Mouse (Mus musculus): ENCODE data around the gene Olfr328.
"Not testable (repeated sequence)": the region's sequence is repeated elsewhere in the genome, so short reads cannot be mapped to it uniquely, and the experiment has no call there.

The Olfr328 gene

GRCm38 (mm10) chr11:58555536-58555935 is at the start of gene Olfr328:
Olfr328 (minus strand) TSS chr11:58555636.
- DNase-seq (ENCODE audit: low read depth, low spot score): no peak

- DNase-seq (ENCODE audit: low read depth, low spot score): no peak
Measured at GRCm38 (mm10) chr11:58605228-58605627, 49.8 kb upstream of the Olfr328 start.

- no peak for DNase-seq (ENCODE audit: low read depth, low spot score)
Measured at GRCm38 (mm10) chr11:58604688-58605087, 49.3 kb upstream of the Olfr328 start.

- DNase-seq (ENCODE audit: low read depth, low spot score): no peak
Measured at GRCm38 (mm10) chr11:58602800-58603560, 47.5 kb upstream of the Olfr328 start.

GRCm38 (mm10) chr11:58602062-58602461 is 46.6 kb upstream of the Olfr328 start:
- no peak for DNase-seq (ENCODE audit: low read depth, low spot score)

GRCm38 (mm10) chr11:58597837-58598236 is 42.4 kb upstream of the Olfr328 start:
- no peak for DNase-seq (ENCODE audit: low read depth, low spot score)

- DNase-seq (ENCODE audit: low read depth, low spot score): no peak
Measured at GRCm38 (mm10) chr11:58594814-58595213, 39.4 kb upstream of the Olfr328 start, which contains the start of gene Olfr324. Olfr324 (plus strand) TSS chr11:58595114.

- no peak for DNase-seq (ENCODE audit: low read depth, low spot score)
Measured at GRCm38 (mm10) chr11:58588620-58589250, 33.3 kb upstream of the Olfr328 start.

GRCm38 (mm10) chr11:58587898-58588348 is 32.5 kb upstream of the Olfr328 start:
- peak; percentile 4 for DNase-seq (ENCODE audit: low read depth, low spot score)

GRCm38 (mm10) chr11:58578636-58579035 is 23.2 kb upstream of the Olfr328 start:
- no peak for DNase-seq (ENCODE audit: low read depth, low spot score)

- DNase-seq (ENCODE audit: low read depth, low spot score): no peak
Measured at GRCm38 (mm10) chr11:58577430-58577829, 22.0 kb upstream of the Olfr328 start, which contains the start of gene Olfr325. Olfr325 (plus strand) TSS chr11:58577730.

GRCm38 (mm10) chr11:58570405-58570804 is 15.0 kb upstream of the Olfr328 start, which contains the start of gene Olfr224:
Olfr224 (minus strand) TSS chr11:58570553.
- no peak for DNase-seq (ENCODE audit: low read depth, low spot score)

GRCm38 (mm10) chr11:58546322-58546721 is 9.1 kb downstream of the Olfr328 start, which contains the start of gene Olfr329-ps:
Olfr329-ps (minus strand) TSS chr11:58546422.
- DNase-seq (ENCODE audit: low read depth, low spot score): no peak

GRCm38 (mm10) chr11:58534736-58535135 is 20.7 kb downstream of the Olfr328 start, which contains the start of gene Olfr330:
Olfr330 (minus strand) TSS chr11:58534836.
- not testable (repeated sequence) for DNase-seq (ENCODE audit: low read depth, low spot score)

- DNase-seq (ENCODE audit: low read depth, low spot score): not testable (repeated sequence)
Measured at GRCm38 (mm10) chr11:58519756-58520155, 35.7 kb downstream of the Olfr328 start.

- DNase-seq (ENCODE audit: low read depth, low spot score): not testable (repeated sequence)
Measured at GRCm38 (mm10) chr11:58518916-58519315, 36.5 kb downstream of the Olfr328 start.

- not testable (repeated sequence) for DNase-seq (ENCODE audit: low read depth, low spot score)
Measured at GRCm38 (mm10) chr11:58509058-58509457, 46.4 kb downstream of the Olfr328 start.

GRCm38 (mm10) chr11:58502472-58502871 is 53.0 kb downstream of the Olfr328 start, which contains the start of gene Olfr331:
Olfr331 (minus strand) TSS chr11:58502572.
- not testable (repeated sequence) for DNase-seq (ENCODE audit: low read depth, low spot score)

All from retina, adult 2 months (tissue).